Mouse (Mus musculus) heart, adult 11 months (tissue): ENCODE data around the gene Frmd4b.

ENCODE experiments used
- DNase-seq: peaks from one replicate; pipeline ENCODE4 v3.0.0; 2022

The Frmd4b gene

DNA sequence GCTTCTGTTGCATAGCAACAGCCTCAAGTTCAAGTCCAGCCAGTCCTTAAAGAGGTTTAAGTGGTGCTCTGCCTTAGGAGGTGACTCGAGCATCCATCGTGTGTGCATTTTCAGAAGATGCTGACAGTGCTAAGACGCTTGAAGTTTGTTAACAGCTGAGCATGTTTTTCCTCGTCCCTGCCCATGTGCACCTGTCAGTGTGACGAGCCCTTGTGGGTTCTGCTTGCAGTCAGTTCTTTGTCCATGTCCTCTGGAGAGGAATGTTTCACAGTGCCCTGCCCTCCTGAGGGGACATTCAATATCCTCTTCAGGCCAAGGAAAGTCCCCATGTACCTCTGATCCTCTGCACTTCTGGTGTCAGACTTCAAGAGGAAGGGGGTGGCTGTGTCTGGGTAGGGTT, 377.2 kb downstream of the Frmd4b start:
- DNase-seq: no peak

- DNase-seq: no peak
Observed at GRCm38 (mm10) chr6:97239360-97239759, 378.0 kb downstream of the Frmd4b start.
